10 mouse cellular contexts compared by ENCODE assay signal in the genomic region with DNA sequence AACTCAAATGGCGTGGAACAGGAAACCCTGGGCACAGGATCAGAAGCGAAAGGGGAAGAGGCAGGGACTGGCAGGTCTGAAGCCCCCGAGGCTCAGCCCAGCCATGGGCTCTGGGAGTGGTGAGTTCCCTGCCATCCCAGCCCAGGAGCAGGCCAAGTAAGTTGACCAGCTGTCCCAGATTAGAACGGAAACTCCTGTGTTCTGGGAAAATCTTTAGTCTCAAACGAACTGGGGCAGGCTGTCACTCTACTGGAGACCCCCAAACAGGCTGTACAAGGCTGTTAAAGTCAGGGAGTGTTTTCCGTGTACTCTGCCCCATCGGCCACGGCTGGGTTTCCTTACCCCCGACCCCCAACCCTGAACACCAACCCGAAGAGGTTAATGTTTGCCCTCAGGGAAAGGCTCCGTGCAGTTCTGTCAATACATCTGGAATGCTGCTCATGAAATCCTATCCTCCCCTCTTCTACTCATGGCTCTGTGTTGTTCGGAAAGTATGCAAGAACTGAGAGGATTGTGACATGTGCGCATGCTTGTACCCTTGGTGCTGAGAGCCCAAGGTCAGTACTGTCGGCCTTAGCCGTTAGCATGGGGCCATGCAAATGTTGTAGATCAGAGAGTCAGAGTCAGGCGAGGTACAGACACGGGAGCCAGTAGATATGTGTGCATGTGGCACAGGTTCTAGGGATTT.
DNase-seq lines count a peak whose midpoint lies in the region; ATAC-seq lines count a peak whose summit lies in the region.
"Had no signal": no experiment of that assay in that cellular context is flagged by ENCODE, and none has a peak within 500 bp of the region (broad histone marks: within the 10 kb centered on the region; RNA-seq: fewer than 3 reads in every experiment).

No protein-coding gene starts in this region.

- no peaks in the 10 kb centered on the region for H3K36me3 ChIP-seq in kidney, embryonic 15.5 days
- H3K36me3 ChIP-seq in limb, embryonic 13.5 days, result no peaks in the 10 kb centered on the region

- no peak overlapping the region for H3K9ac ChIP-seq in kidney, embryonic 15.5 days
- H3K9ac ChIP-seq in limb, embryonic 13.5 days, result no peak overlapping the region

- H3K4me3 ChIP-seq in kidney, embryonic 15.5 days (replicated peaks), result no peak overlapping the region
- no peak overlapping the region for H3K4me3 ChIP-seq in limb, embryonic 13.5 days

- no peak overlapping the region for H3K4me2 ChIP-seq in kidney, embryonic 15.5 days
- peak overlapping the region; percentile 46 for H3K4me2 ChIP-seq in limb, embryonic 13.5 days (replicated peaks)

- peak; percentile 71 for DNase-seq in adrenal gland, adult 2 months
- no peak for DNase-seq in adrenal gland, postnatal 4 days (ENCODE audit: low spot score in 2 of 2)
- DNase-seq in kidney, adult 11 months, result no peak
- DNase-seq in embryo, embryonic 10.5 days (ENCODE audit: low spot score), result peak; percentile 62
- DNase-seq in thymus, postnatal 10 days (ENCODE audit: low spot score in 2 of 2), result no peak
- no peak for DNase-seq in layer of hippocampus, postnatal 14 days (ENCODE audit: low spot score in 2 of 2)
- DNase-seq: cerebellum, adult 9-11 months; kidney, adult 18-20 months had no signal

- peak; percentile 53 for ATAC-seq in kidney, embryonic 15.5 days (replicated peaks; ENCODE audit: low FRiP score)
- ATAC-seq in limb, embryonic 13.5 days (ENCODE audit: low FRiP score, low read depth), result peak; percentile 83

- H3K27ac ChIP-seq in kidney, embryonic 15.5 days, result peak overlapping the region; percentile 59
- H3K27ac ChIP-seq in limb, embryonic 13.5 days, result peak overlapping the region; percentile 85

- H3K27me3 ChIP-seq in kidney, embryonic 15.5 days, result no peaks in the 10 kb centered on the region
- no peaks in the 10 kb centered on the region for H3K27me3 ChIP-seq in limb, embryonic 13.5 days

- peaks cover 17% of the 10 kb centered on the region for H3K4me1 ChIP-seq in kidney, embryonic 15.5 days
- H3K4me1 ChIP-seq in limb, embryonic 13.5 days, result peaks cover 29% of the 10 kb centered on the region

- H3K9me3 ChIP-seq in kidney, embryonic 15.5 days (replicated peaks), result no peaks in the 10 kb centered on the region
- no peaks in the 10 kb centered on the region for H3K9me3 ChIP-seq in limb, embryonic 13.5 days

- WGBS in kidney, embryonic 15.5 days, result 35% methylated on average over 17 of the region's 17 CpGs
- WGBS in limb, embryonic 13.5 days, result 15% methylated on average over 17 of the region's 17 CpGs

Comparison
In these comparisons a context has a peak if more than half of its experiments do, and no peak if none do; other contexts are left out.
1. DNase-seq: peak in adrenal gland, adult 2 months (single experiment) and embryo, embryonic 10.5 days (single experiment); none in adrenal gland, postnatal 4 days (0 of 2), kidney, adult 11 months (single experiment), thymus, postnatal 10 days (0 of 2) and layer of hippocampus, postnatal 14 days (0 of 2).